Mouse (Mus musculus) MN1 (cell line): ENCODE measurements at regions not wholly inside any gene's neighbourhood (a gene's known extent, or its start where the extent isn't known, plus 50 kb on each side); places are given as distances from the start of the nearest gene placed in this dataset.

ENCODE experiments used
- DNase-seq: peaks from one replicate; pipeline ENCODE4 v3.0.0-alpha.2; 2016; ENCODE audit warnings: low spot score

DNA sequence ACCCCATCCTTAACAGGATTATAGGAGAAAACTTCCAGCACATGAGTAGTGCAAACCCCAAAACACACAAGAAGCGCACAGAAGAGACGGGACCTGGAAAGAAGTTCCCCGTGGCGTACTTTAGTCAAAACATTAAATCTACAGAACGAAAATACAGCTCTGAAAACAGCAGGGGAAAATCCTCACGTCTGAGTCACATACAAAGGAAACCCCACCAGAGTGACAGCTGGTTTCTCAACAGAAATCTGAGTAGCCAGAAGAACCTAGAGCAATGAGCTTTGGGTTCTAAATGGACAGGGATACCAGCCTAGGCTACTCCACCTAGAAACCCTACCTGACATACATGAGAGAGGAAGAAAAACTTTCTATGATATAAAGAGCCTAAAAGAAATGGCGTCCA lies 234.0 kb upstream of the Hs6st1 start:
- no peak for DNase-seq

DNA sequence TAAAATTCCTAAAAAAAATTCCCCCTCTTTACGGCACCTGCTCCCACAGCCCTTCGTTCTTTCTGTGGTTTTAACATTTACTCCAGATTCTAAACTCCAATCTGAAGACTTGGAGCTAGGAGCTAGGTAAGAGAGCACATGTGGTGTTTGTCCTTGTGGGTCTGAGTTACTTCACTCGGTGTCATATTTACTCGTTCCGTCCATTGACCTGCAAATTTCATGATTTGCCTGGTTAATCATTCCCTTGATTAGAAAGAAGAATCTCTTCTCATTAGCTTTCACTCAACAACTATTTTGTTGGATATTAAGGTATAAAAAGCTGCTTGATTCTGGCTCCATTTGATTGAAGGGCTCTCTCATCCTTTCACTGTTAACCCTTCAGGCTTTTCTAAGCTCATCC lies 231.6 kb upstream of the Hs6st1 start:
- DNase-seq: no peak

DNA sequence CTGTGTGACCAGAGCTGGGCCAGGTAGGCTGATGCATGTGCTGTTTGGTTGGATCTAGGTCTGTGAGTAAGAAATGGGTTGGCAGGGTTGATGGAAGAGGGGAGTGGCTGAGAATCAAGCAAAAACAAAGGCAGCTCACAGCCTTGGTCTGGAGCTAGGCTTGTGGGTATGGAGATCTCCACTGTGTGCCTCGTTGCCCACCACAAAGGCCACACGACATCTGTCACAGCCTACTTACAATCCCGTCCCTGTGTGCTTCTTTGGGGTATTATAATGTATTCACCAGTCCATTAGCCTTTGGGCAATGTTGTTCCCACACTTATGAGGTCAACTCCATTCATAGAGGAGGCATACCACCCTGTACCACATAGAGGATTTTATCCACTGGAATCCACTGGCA lies 229.6 kb upstream of the Hs6st1 start:
- DNase-seq: no peak

DNA sequence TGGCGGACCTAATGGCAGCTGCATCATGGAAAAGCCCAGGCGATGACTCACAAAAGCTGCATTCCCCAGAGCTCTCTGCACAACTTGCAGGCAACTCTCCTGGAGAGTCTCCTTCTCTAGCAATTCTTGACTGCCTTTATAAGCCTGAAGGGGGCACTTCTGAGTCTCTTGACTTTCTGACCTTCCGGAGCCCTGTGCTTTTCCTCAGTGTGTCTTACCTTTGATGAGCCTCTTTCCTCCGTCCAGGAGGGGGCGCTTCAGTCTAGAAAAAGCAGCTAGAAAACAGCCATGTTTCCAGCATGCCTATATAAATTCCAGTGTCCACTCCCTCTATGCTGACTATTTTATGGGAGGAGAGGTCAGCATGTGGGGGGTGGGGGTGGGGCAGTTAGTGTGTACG lies 228.8 kb upstream of the Hs6st1 start:
- DNase-seq: peak; percentile 46

DNA sequence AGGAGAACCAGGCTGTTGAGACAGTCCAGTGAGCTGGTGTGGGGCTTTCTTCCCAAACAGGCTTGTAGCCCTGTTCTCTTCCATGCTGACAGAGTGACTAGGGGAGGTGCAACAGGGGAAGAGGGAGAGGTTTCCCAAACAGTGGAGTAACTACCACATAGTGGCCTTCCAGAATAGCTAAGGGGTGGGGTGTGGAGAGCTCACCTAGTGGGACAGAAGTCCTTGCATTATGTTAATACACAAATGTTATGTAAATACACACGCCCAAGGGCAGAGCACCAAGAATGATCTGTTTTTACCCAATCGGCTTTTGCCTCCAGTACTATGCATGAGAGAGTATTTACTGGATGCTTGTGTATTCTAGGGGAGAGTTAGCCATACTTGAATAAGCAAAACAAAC lies 226.6 kb upstream of the Hs6st1 start:
- DNase-seq: no peak

DNA sequence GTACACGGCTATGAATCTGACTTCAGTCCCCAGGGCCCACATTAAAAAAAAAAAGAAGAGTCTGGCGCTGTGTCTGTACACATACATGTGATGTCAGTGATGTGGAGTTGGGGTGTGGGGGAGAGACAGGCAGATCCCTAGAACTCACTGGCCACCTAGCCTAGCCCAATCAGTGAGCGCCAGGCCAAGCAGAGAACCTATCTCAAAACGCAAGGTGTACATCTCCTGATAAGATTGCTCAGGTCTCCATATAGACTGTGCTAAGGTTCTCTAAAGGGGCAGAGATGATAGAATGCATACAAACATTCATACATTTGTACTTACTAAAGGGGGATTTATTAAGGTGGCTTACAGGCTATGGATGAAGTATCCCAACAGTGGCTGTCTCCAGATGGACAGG lies 225.5 kb upstream of the Hs6st1 start:
- no peak for DNase-seq

DNA sequence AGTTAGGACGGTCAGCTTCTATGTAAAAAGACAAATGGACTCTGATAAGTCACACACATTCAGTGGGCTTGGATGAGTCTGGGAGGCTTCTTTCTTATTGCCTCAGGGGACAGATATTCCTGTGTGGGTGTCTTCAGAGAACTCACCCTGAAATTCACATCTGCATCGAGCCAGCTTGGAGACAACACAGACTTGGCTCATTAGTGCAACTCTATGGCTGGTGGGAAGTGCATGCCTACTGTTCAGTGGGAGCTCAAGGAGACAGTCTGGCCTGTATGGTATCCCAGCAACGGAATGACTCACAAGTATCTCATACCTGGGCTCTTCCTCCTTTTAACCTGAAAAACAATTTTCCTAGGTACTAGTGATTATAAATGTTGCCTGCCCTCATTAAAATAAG lies 224.6 kb upstream of the Hs6st1 start:
- DNase-seq: no peak

DNA sequence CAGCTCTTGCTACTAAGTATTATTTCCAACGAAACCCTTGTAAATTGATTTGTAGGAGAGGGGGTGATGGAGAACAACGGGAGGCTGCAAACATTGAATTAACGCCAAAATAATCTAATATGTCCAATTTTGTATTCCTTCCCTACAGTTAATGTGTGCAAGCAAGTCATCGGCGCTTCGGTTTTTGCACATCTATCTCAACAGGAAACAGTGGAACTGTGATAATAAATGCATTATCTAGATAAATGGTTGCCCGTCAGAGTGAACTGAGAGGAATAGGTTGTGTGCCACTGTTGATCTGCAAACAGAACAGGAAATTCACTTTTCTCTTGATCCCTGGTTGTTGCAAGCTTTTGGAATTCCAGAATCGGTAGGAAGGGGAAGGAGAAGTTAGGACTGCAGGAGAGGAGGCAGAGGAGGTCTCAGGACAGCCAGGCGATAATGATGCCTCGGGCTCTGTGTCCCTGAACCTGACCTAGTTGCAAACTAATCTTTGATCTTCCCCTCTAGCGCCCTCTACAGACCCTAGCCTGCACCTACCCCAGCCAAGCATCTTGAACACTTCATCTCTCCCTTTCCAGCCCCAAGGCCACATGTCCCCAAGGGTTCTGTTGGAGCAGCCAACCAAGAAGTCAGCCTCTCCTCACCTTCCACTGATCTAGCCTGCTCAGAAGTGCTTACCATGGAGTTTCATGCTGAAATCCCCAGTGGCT lies 221.8 kb upstream of the Hs6st1 start:
- peak; percentile 65 for DNase-seq

DNA sequence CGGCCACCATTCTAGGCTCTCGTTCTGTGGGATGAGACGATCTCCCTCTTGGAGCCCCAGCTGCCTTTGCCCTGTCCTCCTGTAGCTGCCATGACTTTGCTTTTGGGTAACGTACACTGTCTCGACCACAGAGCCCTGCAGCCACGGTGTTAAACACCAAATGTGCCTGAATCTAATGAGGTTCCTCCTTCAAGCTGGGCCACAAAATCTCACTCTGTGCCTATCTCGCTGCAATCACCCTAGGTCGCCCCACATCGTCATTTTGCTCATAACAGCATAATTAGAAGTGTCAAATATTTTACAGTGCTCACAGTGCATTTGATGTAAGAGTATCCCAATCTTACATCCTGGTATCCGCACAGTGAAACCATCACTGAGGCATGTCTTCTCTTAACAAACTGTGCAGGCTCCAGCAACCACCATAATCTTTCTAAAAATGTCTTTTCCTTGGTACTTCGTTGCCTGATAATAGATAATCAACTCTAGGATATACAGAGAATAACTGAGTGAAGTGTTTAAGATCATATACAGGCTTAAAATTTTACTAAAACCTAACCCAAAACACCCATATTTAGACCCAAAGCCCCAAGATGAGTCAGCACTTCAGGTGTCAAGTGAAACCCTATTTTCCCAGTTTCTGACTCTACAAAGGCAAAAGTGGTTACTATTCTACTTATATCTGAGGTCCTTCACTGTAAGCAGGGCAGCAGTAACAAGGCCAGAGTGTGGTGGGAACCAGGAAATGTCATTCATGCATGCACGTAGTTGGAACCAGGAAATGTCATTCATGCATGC lies 219.8 kb upstream of the Hs6st1 start:
- DNase-seq: no peak

DNA sequence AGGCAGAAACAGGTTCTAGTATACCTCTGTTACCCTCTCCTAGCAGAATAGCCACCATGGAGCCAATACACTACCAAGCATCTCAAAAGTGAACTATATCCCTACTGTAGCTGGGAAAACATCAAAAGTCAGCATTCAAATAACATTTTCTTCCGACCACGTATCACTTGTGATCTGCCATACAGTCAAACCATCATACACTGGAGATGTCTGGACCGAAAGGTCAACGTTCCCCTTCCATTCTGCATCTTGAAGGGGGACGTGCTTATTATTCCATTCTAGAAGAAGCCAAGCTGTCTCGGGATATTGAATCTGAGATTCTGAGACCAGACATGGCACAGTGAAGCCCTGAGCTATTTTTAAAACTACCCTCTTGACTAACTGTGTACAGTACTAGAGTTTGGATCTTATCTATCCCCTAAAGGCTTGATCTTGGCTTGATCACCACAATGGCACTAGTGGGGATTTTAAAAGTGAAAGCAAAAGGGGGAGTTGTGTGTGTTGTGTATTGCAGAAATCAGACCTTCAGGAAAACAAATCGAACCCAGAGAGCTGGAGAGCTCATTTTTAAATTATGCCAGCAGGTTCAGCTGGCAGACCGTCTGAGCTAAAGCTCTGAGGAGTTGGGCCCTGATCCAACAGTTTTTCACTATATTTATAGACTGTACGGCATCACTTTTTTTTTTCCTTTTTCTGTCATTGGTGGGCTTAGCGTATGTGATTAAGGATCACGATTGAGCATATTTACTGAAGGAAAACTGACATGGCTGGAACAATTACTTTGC lies 218.6 kb upstream of the Hs6st1 start:
- DNase-seq: no peak

DNA sequence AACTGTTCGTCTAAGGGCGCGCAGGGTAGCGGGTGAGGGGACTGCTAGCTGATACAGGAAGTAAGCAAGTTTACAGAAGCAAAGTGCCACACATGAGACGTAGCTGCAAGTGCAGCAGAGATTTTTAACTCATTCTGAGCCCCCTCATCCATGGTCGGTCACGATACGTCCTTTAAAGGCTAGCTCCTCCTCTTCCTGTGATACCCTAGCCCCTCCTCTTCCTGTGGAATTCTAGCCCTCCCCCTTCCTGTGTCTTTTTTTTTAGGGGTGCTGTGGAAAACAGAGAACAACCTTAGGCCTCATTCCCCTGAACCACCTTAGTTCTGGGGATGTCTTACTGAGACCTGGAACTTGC lies 218.0 kb upstream of the Hs6st1 start:
- DNase-seq: no peak

DNA sequence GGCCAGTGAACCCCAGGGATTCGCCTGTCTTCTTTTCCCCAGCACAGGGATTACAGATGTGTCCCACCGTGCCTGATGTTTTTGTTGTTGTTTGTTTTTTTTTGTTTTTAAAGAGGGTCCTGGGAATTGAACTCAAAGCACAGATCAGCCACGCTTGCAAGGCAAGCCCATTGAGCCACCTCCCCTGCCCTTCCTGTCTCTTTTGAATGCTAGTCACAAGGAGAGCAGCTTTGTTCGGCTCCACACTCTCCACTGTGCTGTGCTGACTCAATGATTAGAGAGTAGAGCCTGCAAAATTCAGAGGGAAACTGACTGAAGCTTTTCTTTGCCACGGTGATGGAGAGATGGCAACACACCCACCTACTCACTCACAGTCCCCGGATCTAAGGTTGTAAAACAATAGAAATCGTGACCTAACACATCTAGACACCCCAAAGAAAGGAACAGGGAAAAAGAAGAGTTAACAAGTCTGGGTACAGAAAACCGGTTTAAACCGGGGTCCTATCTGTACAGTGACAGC lies 217.6 kb upstream of the Hs6st1 start:
- no peak for DNase-seq

DNA sequence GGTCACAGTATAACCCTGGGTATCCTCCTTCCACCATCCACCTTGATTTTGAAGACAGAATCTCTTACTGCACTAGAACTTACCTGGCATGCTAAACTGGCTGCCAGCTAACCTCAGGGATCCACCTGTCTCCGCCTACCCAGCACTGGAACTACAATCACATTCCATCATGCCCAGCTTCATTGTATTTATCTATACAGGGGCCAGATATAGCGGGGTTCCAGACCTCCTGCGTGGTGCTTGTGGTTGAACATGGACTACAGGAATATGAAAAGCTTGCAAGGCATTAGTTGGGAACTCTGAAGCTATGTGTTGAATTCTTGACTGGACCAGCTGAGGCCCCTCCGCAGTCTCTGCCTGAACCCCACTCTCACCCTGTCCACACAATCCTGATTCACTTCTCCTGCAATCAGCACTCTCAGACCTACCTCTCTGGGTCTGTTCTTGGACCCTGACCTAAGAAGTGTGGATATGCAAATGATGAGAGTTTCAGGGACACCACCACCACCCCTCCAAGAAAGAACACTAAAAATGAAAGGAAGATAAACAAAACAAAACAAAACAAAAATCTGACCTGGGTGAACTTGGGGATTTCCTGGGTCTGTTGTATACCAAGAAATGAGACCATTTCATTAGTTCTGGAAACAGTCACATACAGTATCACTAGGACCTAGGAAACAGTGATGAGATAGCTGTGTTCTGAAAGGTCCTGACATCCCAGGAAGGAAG lies 216.4 kb upstream of the Hs6st1 start:
- DNase-seq: no peak

DNA sequence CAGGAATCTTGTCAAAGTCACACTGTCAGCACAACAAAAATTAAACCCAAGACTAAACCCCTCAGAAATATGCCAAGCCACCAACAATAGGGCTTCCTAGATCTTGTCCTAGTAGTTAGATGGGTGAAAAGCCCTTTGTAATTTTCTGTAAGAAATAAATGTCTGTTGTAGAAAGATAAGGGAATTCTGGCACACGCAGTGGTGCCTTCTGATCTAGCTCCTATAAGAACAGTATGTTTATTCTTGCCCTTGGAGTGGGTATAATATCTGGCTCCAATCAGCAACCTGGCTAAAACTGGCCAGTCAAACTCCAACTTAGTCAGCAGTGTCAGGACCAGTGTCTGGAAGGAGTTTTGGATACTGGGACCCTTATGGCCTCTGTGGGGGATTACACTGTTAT lies 215.2 kb upstream of the Hs6st1 start:
- DNase-seq: no peak

DNA sequence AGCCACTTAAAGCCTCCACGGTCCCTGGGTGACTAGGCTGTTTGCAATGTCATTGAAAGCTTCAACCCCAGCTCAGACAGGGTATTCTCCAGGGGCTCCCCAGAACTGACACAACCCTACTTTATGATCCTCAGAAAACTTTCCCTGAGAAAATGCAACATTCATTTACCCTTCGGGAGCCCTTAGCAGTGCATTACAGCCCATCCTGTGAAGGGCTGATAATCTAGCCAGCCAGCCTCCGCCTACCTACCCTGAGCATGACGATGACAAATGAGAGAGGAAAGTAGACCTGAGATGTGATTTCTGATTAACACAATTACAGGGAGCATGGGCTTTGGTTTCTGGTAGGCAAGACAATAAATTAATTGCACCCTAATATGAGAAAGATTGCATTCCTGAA lies 212.6 kb upstream of the Hs6st1 start:
- DNase-seq: no peak

DNA sequence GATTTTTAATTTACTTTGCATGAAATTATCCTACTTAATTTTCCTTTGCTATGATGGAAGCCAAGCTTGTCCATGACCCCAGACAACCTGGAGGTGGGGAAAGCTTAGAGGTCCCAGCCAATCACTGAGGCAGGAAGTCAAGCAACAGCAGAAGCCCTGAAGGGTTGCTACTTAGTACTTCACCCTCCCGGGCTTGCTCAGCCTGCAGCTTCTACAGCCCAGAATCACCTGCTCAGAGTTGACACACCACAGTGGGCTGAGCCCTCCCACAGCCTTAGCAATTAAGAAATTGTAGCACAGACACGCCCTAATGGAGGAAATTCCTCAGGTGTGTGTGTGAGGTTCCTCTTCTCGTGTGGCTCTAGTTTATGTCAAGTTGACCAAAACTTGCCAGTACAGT lies 209.9 kb upstream of the Hs6st1 start:
- DNase-seq: no peak

DNA sequence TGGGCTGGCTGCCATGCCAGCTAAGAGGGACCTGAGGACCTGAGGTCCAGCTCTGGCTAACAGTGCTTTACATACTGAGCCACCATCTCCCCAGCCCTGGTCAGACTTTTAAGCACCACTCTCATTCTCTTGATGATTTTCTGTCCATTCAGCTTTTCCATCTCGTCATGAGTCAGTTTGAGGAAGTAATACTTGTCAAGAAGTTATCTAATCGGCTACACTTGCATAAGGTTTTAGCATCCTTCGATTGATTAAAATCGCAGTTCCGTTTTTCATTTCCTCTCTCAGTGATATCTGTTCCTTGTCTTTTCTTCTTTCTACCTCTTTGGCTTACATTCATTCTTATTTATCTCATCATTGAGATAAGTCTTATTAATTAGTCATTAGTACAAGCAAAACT lies 207.4 kb upstream of the Hs6st1 start:
- no peak for DNase-seq

DNA sequence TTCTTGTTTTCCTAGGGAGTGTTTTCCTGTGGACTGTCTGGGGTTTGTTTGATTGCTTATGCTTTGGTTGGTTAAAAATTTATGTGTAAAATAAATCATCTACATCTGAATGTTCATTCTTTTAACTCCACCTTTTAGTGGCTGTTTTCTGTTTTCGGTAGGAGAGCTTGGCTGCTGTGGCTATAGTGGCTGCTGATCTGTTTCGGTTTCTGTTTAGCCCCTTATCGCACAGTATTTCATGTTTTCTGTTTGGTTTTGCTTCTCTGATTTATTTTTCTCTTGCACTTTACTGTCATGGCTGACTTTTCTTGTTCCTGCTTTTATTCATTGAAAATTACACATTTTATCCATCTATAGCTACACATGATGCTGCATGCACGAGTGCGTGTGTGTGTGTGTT lies 206.0 kb upstream of the Hs6st1 start:
- DNase-seq: no peak

DNA sequence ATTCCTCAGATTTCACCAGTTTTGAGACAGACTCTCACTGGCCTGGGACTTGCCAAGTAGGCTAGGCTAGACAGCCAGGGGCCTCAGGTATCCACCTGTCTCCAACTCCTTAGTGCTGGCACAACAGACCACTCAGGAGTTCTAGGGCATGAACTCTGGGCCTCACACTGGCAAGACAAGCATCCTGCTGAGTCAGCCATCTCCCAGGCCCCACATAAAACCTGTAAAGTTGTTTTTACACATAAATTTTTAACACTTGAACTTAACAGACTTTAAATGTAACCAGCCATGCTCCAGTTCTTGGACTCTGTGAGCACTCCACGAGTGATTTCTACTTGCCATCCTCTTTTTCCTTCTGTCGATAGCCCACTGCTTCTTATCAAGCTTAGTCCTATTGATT lies 205.5 kb upstream of the Hs6st1 start:
- DNase-seq: no peak

DNA sequence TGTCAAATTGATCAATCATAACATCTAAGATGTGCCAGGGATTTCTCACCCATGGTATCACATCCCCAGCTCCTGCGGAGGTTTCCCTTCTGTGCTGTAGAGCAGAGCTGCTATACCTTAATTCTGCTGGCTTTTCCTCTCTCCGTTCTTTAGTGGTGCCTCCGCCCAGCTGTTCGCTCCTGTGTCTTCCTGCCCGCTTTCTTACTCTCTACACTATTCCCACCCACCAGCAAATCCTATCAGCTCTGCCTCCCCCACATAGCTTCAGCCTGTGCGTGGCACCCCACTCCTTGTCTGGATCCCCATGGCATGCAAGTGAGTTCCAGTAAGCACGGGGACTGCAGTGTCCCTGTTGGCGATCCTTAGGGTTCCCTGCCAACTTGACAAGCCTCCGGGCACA lies 204.0 kb upstream of the Hs6st1 start:
- no peak for DNase-seq

DNA sequence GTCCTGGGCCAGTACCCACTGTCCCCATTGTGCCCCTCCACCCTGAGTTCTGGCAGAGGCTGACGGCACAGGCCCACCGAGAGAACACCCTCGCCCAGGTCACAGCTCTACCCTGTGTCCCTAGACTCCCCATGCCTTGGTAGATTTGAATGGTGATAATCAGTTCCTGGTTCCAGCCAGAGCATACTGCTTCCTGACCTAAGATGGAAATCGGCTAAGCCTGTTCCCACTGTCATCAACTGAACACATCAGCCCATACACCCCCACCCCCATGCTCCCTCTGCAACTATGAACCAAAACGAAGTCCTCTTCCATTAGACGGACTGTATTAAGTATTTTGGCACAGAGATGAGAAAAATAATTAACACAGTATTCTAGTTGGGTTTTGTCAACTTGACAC lies 202.9 kb upstream of the Hs6st1 start:
- DNase-seq: no peak

DNA sequence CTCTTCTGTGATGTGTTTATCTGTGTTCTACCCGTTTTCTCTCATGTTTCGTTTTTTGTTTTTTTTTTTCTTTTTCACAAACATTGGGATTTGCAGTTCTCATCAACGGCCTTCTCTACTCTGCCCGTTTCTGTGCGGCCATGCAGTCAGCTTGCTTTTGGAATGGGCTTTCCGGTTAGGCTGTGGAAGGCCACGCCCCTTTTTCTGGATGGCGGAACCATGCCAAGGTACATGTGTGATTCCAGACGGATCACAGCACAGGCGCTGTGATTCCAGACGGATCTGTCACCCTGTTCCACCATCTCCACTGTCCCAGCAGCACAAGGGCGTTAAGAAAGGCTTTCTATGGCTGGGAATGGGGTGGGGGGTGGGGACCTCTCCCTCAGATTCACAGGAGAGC lies 201.6 kb upstream of the Hs6st1 start:
- DNase-seq: no peak
